15 mouse cellular contexts compared by ENCODE assay signal in the genomic region with DNA sequence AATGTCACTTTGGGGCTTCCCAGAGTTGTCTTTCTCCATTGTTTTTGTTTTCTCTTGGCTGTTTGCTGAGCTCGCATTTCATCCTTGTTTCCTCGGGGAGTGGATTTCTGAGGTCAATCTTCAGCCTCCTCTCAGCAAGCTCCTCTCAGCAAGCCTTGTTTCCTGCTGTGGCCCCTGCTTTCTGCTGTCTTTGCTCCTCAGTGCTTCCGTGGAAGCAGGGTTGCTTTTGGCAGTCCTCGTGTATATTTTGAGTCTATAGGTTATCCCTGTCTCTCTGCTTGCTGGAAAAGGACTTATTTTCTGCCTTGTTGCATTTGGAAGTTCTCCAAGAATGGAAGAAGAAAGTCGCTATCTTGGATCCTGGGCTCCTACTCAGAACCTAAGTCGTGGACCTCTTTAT. TPM values are rescaled to one million over a fixed set of nuclear protein-coding genes. Genes with fewer than 3 reads are reported as not detected.
"Had no signal": no experiment of that assay in that cellular context is flagged by ENCODE, and none has a peak within 500 bp of the region (broad histone marks: within the 10 kb centered on the region; RNA-seq: fewer than 3 reads in every experiment).

No protein-coding gene starts in this region.

- H3K9me3 ChIP-seq: liver, embryonic 12.5 days; midbrain, embryonic 13.5 days; neural tube, embryonic 13.5 days; stomach, embryonic 15.5 days had no signal

- H3K27ac ChIP-seq: layer of hippocampus, adult 2 months; liver, embryonic 12.5 days; midbrain, embryonic 13.5 days; neural tube, embryonic 13.5 days; stomach, embryonic 15.5 days had no signal

- H3K27me3 ChIP-seq: midbrain, embryonic 13.5 days; neural tube, embryonic 13.5 days; stomach, embryonic 15.5 days had no signal

- H3K4me1 ChIP-seq: liver, embryonic 12.5 days; stomach, embryonic 15.5 days had no signal

- H3K4me3 ChIP-seq: layer of hippocampus, adult 2 months; liver, embryonic 12.5 days; midbrain, embryonic 13.5 days; myocyte; neural tube, embryonic 13.5 days; stomach, embryonic 15.5 days had no signal

- ATAC-seq: intestine, postnatal 0 days; liver, embryonic 12.5 days; midbrain, embryonic 13.5 days had no signal

- H3K9ac ChIP-seq: liver, embryonic 12.5 days; midbrain, embryonic 13.5 days; neural tube, embryonic 13.5 days; stomach, embryonic 15.5 days had no signal

- DNase-seq: kidney, adult 9 months; kidney, postnatal 25 days; left cerebral cortex, postnatal 4 days; retina, postnatal 1 day; right cerebral cortex, postnatal 4 days; thymus, adult 2 months; thymus, postnatal 36 days had no signal

- H3K4me2 ChIP-seq: liver, embryonic 12.5 days; midbrain, embryonic 13.5 days; neural tube, embryonic 13.5 days; stomach, embryonic 15.5 days had no signal

- H3K36me3 ChIP-seq: liver, embryonic 12.5 days; midbrain, embryonic 13.5 days; neural tube, embryonic 13.5 days; stomach, embryonic 15.5 days had no signal

RNA-seq across cellular contexts. Expression of a gene that starts 24.9 kb away (rescaled TPM):
- polyA plus RNA-seq: spleen, adult 2 months had no signal
